Mouse (Mus musculus): Measurements from ENCODE around the gene Gipc3. TPM values are rescaled to one million over a fixed set of nuclear protein-coding genes. Genes with fewer than 3 reads are reported as not detected.

Gipc3 gene
- total RNA-seq (2014; rRNA removed): under 0.01 and 0.27 TPM in 2 replicates
- 0.51 and 0.57 TPM in 2 replicates for polyA plus RNA-seq (2012; rRNA removed)

GRCm38 (mm10) chr10:81342686-81343505, at the start of gene Gipc3:
Gene Gipc3, minus strand, starts transcription at chr10:81343266.
- DNase-seq (ENCODE audit: extremely low read depth, low read depth, low spot score): no peak
- H3K36me3 ChIP-seq (ENCODE audit: control insufficient read depth, insufficient read depth, low read length): no peaks in the 10 kb centered on the region; the same call in 1 of the 2 replicates
- H3K27ac ChIP-seq (replicated peaks; ENCODE audit: insufficient read depth, low read depth, low read length): no peak within 1 kb of the TSS
- peak within 1 kb of the TSS; percentile 73 for H3K9ac ChIP-seq (ENCODE audit: low read depth, low read length)
- TF ChIP-seq POLR2A (IDR thresholded peaks at IDR 0.05; ENCODE audit: extremely low read depth, insufficient read depth, low read length): no peak
- no peak for TF ChIP-seq CTCF (IDR thresholded peaks at IDR 0.05; ENCODE audit: low read depth, low read length)
- peaks cover 8% of the 10 kb centered on the region; the same call in 1 of the 2 replicates for H3K4me1 ChIP-seq (ENCODE audit: control insufficient read depth, insufficient read depth, low read length)
- H3K4me3 ChIP-seq (ENCODE audit: insufficient read depth, low read depth, low read length): peak within 1 kb of the TSS; percentile 63
- no peaks in the 10 kb centered on the region for H3K79me2 ChIP-seq (ENCODE audit: control insufficient read depth, insufficient read depth, low read length)
- peaks cover 8% of the 10 kb centered on the region for H3K27me3 ChIP-seq (ENCODE audit: control insufficient read depth, insufficient read depth, low read length)
- WGBS: 5% methylated on average over 60 of the region's 67 CpGs

DNA sequence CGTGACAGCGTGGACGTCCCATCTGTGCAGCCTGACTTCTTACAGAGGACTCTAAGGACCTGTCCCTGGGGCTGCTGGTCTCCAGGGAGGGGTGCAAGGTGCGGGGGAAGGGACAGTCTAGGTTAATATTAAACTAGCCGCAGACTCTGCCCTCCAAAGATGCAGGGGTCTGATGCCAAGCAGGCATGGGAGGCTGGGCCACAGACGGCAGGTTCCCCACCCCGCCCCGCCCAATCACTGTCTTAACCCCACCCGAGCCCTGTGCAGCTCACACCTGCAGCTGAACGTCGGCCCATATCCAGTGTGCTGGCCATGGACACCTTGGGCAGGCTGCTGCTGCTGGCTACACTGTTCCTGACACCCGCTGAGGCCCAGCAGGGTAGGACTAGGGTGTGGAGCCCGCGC, 49.7 kb upstream of the Gipc3 start, which contains the start of gene Smim24:
Gene Smim24 (plus strand): TSS at position 271 of the 405 bp plus-strand sequence.
- Histone ChIP-seq H3K9ac (ENCODE audit: low read depth, low read length) (peak within 1 kb of the TSS; percentile 7; the same call in 1 of the 2 replicates), H3K79me2 (ENCODE audit: control insufficient read depth, insufficient read depth, low read length) (no peaks in the 10 kb centered on the region), H3K27me3 (ENCODE audit: control insufficient read depth, insufficient read depth, low read length) (no peaks in the 10 kb centered on the region), H3K36me3 (ENCODE audit: control insufficient read depth, insufficient read depth, low read length) (no peaks in the 10 kb centered on the region; the same call in 1 of the 2 replicates), H3K27ac (replicated peaks; ENCODE audit: insufficient read depth, low read depth, low read length) (no peak within 1 kb of the TSS), H3K4me3 (ENCODE audit: insufficient read depth, low read depth, low read length) (no peak within 1 kb of the TSS), H3K4me1 (ENCODE audit: control insufficient read depth, insufficient read depth, low read length) (peaks cover 9% of the 10 kb centered on the region)
- no peak for TF ChIP-seq CTCF (IDR thresholded peaks at IDR 0.05; ENCODE audit: low read depth, low read length)
- WGBS: 45% methylated on average over 14 of the region's 14 CpGs
- DNase-seq (ENCODE audit: extremely low read depth, low read depth, low spot score): peak; percentile 48

DNA sequence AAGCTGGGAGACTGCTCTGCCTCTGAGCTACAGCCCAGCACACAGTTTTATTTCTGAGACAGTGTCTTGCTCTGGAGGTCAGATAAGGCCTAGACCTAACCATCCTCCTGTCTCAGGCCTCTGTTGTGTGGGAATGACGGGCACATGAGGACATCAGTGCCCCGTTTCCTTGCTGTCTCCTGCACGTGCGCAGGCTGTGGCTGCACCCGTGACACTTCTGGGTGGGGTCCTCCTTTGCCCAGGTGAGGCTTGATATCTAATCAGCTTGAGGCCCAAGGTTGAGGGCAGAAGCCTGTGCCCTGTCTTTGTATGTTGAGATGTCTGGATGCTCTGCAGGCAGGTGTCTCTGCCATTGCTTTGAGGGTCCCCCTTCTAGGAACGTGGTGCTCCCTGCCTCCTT, 49.2 kb upstream of the Gipc3 start:
- no peaks in the 10 kb centered on the region for H3K27me3 ChIP-seq (ENCODE audit: control insufficient read depth, insufficient read depth, low read length)
- DNase-seq (ENCODE audit: extremely low read depth, low read depth, low spot score): no peak
- no peaks in the 10 kb centered on the region for H3K79me2 ChIP-seq (ENCODE audit: control insufficient read depth, insufficient read depth, low read length)
- no peak overlapping the region for H3K27ac ChIP-seq (replicated peaks; ENCODE audit: insufficient read depth, low read depth, low read length)
- peaks cover 1% of the 10 kb centered on the region; the same call in 1 of the 2 replicates for H3K36me3 ChIP-seq (ENCODE audit: control insufficient read depth, insufficient read depth, low read length)
- H3K9ac ChIP-seq (ENCODE audit: low read depth, low read length): no peak overlapping the region
- 84% methylated on average over 6 of the region's 6 CpGs for WGBS
- no peak overlapping the region for H3K4me3 ChIP-seq (ENCODE audit: insufficient read depth, low read depth, low read length)
- TF ChIP-seq POLR2A (IDR thresholded peaks at IDR 0.05; ENCODE audit: extremely low read depth, insufficient read depth, low read length): no peak
- no peak for TF ChIP-seq CTCF (IDR thresholded peaks at IDR 0.05; ENCODE audit: low read depth, low read length)
- H3K4me1 ChIP-seq (ENCODE audit: control insufficient read depth, insufficient read depth, low read length): peaks cover 9% of the 10 kb centered on the region

- Histone ChIP-seq H3K4me3 (ENCODE audit: insufficient read depth, low read depth, low read length) (no peak overlapping the region), H3K36me3 (ENCODE audit: control insufficient read depth, insufficient read depth, low read length) (0 out of 2 replicates have a peak, but pooled peaks cover 1% of the 10 kb centered on the region), H3K27me3 (ENCODE audit: control insufficient read depth, insufficient read depth, low read length) (no peaks in the 10 kb centered on the region), H3K79me2 (ENCODE audit: control insufficient read depth, insufficient read depth, low read length) (peaks cover under 1% of the 10 kb centered on the region; the same call in 1 of the 2 replicates), H3K9ac (ENCODE audit: low read depth, low read length) (no peak overlapping the region), H3K4me1 (ENCODE audit: control insufficient read depth, insufficient read depth, low read length) (peaks cover 9% of the 10 kb centered on the region), H3K27ac (replicated peaks; ENCODE audit: insufficient read depth, low read depth, low read length) (no peak overlapping the region)
- DNase-seq (ENCODE audit: extremely low read depth, low read depth, low spot score): no peak
- 89% methylated on average over 13 of the region's 13 CpGs for WGBS
- TF ChIP-seq CTCF (IDR thresholded peaks at IDR 0.05; ENCODE audit: low read depth, low read length): no peak
- no peak for TF ChIP-seq POLR2A (IDR thresholded peaks at IDR 0.05; ENCODE audit: extremely low read depth, insufficient read depth, low read length)
Measured at GRCm38 (mm10) chr10:81390678-81390965, 47.6 kb upstream of the Gipc3 start.

DNA sequence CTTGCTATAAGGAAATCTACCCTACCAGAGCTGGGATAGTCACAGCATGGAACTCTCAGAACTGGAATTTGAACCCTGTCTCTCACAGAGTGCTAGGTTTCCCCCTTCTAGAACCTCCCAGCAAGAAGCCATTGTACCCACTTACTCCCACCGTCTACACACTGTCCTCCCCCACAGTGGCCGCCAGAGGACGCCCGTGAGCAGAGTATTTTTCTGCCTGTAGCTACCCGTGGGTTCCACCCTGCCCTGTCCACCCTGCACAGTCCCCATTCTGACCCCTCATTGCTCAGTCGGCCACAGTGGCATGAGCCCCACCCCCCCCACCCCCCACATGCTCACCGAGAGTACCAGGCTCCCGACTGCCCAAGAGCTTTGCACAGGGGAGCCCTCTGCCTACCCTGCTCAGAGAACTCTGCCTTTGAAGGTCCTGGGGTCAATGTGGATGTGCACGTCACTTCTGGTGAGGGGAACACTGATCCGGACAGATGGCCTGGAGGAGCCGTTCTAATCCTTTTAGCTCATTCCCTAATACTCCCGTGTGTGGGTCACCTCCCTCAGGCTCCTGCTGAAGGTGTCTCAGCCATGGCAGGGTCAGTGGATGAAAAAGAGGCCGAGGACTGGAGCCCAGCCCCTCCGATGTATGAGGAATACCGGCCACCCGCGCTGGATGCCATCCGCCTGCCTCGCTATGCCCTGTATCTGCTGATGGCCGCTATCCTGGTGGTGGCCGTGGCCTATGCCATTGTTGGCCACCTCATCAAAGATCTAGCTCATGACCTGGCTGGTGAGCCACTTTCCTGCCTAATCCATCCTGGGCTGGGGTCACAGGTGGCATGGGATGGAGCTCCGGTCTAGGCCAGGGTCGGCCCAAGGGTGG, 47.0 kb upstream of the Gipc3 start:
- WGBS: 52% methylated on average over 23 of the region's 23 CpGs
- H3K27me3 ChIP-seq (ENCODE audit: control insufficient read depth, insufficient read depth, low read length): no peaks in the 10 kb centered on the region
- DNase-seq (ENCODE audit: extremely low read depth, low read depth, low spot score): no peak
- peaks cover 14% of the 10 kb centered on the region for H3K4me1 ChIP-seq (ENCODE audit: control insufficient read depth, insufficient read depth, low read length)
- peaks cover 6% of the 10 kb centered on the region for H3K79me2 ChIP-seq (ENCODE audit: control insufficient read depth, insufficient read depth, low read length)
- H3K9ac ChIP-seq (ENCODE audit: low read depth, low read length): no peak overlapping the region
- H3K36me3 ChIP-seq (ENCODE audit: control insufficient read depth, insufficient read depth, low read length): 0 out of 2 replicates have a peak, but pooled peaks cover 1% of the 10 kb centered on the region
- no peak overlapping the region for H3K4me3 ChIP-seq (ENCODE audit: insufficient read depth, low read depth, low read length)
- H3K27ac ChIP-seq (replicated peaks; ENCODE audit: insufficient read depth, low read depth, low read length): no peak overlapping the region
- TF ChIP-seq POLR2A (IDR thresholded peaks at IDR 0.05; ENCODE audit: extremely low read depth, insufficient read depth, low read length): no peak
- TF ChIP-seq CTCF (IDR thresholded peaks at IDR 0.05; ENCODE audit: low read depth, low read length): peak; percentile 95

Measured in liver, adult 2 months (tissue).